Mouse (Mus musculus): Measurements from ENCODE around the gene Prkg1.

GRCm38 (mm10) chr19:31170985-31171384 is 593.8 kb downstream of the Prkg1 start:
- TF ChIP-seq CTCF (IDR thresholded peaks at IDR 0.05; ENCODE audit: control insufficient read depth, insufficient read depth, low read length): no peak
- TF ChIP-seq POLR2A (IDR thresholded peaks at IDR 0.05; ENCODE audit: borderline replicate concordance, control insufficient read depth, low read depth, low read length): no peak

Data from bone marrow, adult 2 months (tissue).